Mouse (Mus musculus): Measurements from ENCODE around the gene Foxk1. TPM values are rescaled to one million over a fixed set of nuclear protein-coding genes. Genes with fewer than 3 reads are reported as not detected.

Gene Foxk1
- total RNA-seq, 4 experiments from 2014 or later = 11.8 to 16.0 (median 14.2) TPM

Other genes with a start within 250 kb of the Foxk1 start
- 1 to 10 TPM; 4.5 to 8.3 (median 7.1) TPM for gene Ap5z1, start 62.4 kb downstream of the Foxk1 start, total RNA-seq (2022)
- under 1 TPM in 3 of 4 experiments, not detected in 1; 0.06 to 0.16 (median 0.06) TPM for gene Papolb, start 128.6 kb downstream of the Foxk1 start, total RNA-seq (2022)
- gene Radil, start 149.6 kb downstream of the Foxk1 start, total RNA-seq (2022) = 1 to 10 TPM; 1.2 to 2.3 (median 1.8) TPM
- gene Mmd2, start 207.3 kb downstream of the Foxk1 start, total RNA-seq (2022) = under 1 TPM in 3 of 4 experiments, not detected in 1; 0.08 to 0.50 (median 0.28) TPM
- gene Wipi2, start 226.2 kb downstream of the Foxk1 start, total RNA-seq (2022) = 10 to 100 TPM; 35.6 to 39.5 (median 36.9) TPM

All from heart, adult 8-10 months (tissue).